Mouse (Mus musculus): ENCODE data around the gene Trim44. TPM values are rescaled to one million over a fixed set of nuclear protein-coding genes. Genes with fewer than 3 reads are reported as not detected.

Trim44 gene
- polyA plus RNA-seq, 1 experiment from 2014 or later: 34.5 TPM

DNA sequence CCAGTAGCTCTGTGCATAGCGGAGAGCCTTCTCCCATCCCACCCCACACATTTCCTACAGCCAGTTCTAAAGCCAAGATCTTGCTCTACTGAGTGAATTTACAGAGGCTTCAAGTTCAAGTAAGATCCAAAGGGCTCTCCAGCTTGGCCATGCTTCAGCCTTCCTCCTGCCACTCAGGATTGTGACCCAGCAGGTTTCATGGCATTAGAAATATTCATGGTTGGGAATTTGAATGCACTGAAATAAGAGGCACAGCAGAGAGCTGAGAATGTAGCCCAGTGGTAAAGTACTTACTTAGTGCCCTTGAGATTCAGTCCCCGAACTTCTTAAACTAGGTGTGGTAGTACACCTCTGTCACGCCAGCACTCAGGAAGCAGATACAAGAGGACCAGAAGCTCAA is 140.7 kb downstream of the Trim44 start:
- Histone ChIP-seq H3K9me3 (no peaks in the 10 kb centered on the region), H3K27ac (no peak overlapping the region), H3K4me3 (no peak overlapping the region), H3K27me3 (no peaks in the 10 kb centered on the region), H3K4me2 (replicated peaks) (no peak overlapping the region), H3K4me1 (no peaks in the 10 kb centered on the region), H3K36me3 (no peaks in the 10 kb centered on the region), H3K9ac (no peak overlapping the region)
- 87% methylated on average over 3 of the region's 3 CpGs for WGBS
- no peak for ATAC-seq (ENCODE audit: low FRiP score, low read depth)

- WGBS: 8% methylated on average over 13 of the region's 13 CpGs
- H3K4me3 ChIP-seq: peak overlapping the region; percentile 14; the same call in 1 of the 2 replicates
- no peaks in the 10 kb centered on the region for H3K36me3 ChIP-seq
- H3K9ac ChIP-seq: no peak overlapping the region
- peak overlapping the region; percentile 54 for H3K4me2 ChIP-seq (replicated peaks)
- H3K4me1 ChIP-seq: peaks cover 25% of the 10 kb centered on the region
- ATAC-seq (ENCODE audit: low FRiP score, low read depth): peak; percentile 33; the same call in 1 of the 2 replicates
- no peaks in the 10 kb centered on the region for H3K9me3 ChIP-seq
- H3K27ac ChIP-seq: peak overlapping the region; percentile 49; the same call in 1 of the 2 replicates
- H3K27me3 ChIP-seq: peaks cover 7% of the 10 kb centered on the region; the same call in 1 of the 2 replicates
These were observed 148.5 kb downstream of the Trim44 start for GRCm38 (mm10) chr2:102259139-102259538.

GRCm38 (mm10) chr2:102258682-102259081 is 148.9 kb downstream of the Trim44 start:
- Histone ChIP-seq H3K4me3 (no peak overlapping the region), H3K9me3 (no peaks in the 10 kb centered on the region), H3K36me3 (no peaks in the 10 kb centered on the region), H3K27ac (no peak overlapping the region), H3K27me3 (peaks cover 7% of the 10 kb centered on the region; the same call in 1 of the 2 replicates), H3K4me1 (peaks cover 25% of the 10 kb centered on the region), H3K4me2 (replicated peaks) (peak overlapping the region; percentile 54), H3K9ac (no peak overlapping the region)
- WGBS: 28% methylated on average over 8 of the region's 8 CpGs
- no peak for ATAC-seq (ENCODE audit: low FRiP score, low read depth)

DNA sequence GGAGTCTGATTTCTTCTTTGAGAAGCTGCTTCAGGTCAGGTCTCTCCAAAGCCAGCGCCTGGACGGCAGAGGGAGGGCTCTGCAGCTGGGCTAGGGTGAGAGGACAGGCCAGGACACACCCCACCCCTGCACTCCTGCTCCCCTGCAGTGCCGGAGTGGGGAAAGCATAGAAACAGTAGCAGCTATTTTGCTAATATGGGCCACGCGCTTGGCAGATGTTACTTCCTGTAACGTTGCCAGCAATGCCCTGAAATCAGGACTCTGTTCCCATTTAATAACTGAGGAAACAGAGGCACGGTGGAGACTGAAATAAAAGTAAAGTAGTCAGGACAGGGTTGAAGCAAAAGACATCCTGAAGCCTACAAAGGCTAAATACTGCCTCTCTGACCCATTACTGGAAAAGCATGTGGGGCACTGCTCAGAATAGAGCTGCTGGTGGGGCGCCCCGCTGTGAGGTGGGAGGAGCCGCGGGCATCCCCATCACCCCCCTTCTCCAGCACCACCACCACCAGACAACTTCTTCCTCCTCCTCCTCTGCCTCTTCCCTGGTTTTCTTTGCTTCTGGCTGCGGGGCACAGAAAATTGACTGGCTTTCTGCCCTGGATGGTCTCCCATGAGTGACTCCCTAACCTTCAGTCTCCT is 149.5 kb downstream of the Trim44 start:
- no peak; the same call in 1 of the 2 replicates for ATAC-seq (ENCODE audit: low FRiP score, low read depth)
- Histone ChIP-seq H3K4me3 (no peak overlapping the region), H3K9me3 (no peaks in the 10 kb centered on the region), H3K4me2 (replicated peaks) (peak overlapping the region; percentile 42), H3K27ac (no peak overlapping the region), H3K27me3 (peaks cover 7% of the 10 kb centered on the region; the same call in 1 of the 2 replicates), H3K36me3 (no peaks in the 10 kb centered on the region), H3K9ac (peak overlapping the region; percentile 35; the same call in 1 of the 2 replicates), H3K4me1 (peaks cover 25% of the 10 kb centered on the region)
- 6% methylated on average over 12 of the region's 12 CpGs for WGBS

DNA sequence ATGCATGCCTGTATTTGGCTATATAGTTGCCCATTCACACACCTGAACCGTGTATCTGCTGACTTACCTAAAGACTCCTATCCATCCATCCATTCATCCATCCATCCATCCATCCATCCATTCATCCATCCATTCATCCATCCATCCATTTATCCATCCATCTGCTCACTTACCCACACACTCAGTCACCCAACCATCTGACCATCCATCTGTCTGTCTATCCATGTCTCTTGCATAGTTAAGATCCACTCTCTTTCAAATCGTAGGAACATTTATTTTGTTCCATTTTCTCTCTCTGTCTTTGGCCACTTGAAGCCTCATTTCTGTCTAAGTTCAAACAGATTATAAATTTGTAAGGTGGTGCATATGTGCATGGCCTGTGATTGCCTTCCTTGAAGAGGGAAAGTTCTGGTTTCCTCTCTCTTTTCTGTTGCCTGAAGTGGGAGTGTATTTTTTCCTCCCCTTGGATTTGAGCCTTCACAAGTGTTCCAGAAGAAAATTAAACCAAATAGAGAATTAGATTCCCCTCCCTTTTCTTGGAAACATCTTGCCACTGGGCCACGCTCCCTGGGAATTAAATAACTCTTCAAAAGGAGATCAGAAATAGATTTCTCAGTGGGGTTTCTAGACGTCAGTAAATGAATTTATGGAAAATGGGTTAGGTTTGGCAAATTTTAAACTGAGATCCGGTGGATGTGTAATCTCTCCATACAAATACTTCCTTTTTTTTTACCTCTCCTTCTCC is 150.9 kb downstream of the Trim44 start:
- H3K36me3 ChIP-seq: no peaks in the 10 kb centered on the region
- H3K9ac ChIP-seq: no peak overlapping the region
- WGBS: 77% methylated on average over 5 of the region's 5 CpGs
- H3K27ac ChIP-seq: no peak overlapping the region
- H3K4me2 ChIP-seq (replicated peaks): no peak overlapping the region
- H3K9me3 ChIP-seq: no peaks in the 10 kb centered on the region
- H3K4me3 ChIP-seq: no peak overlapping the region
- peaks cover 25% of the 10 kb centered on the region for H3K4me1 ChIP-seq
- peaks cover 7% of the 10 kb centered on the region; the same call in 1 of the 2 replicates for H3K27me3 ChIP-seq
- no peak for ATAC-seq (ENCODE audit: low FRiP score, low read depth)

- Histone ChIP-seq H3K4me2 (replicated peaks) (no peak overlapping the region), H3K27ac (no peak overlapping the region), H3K36me3 (no peaks in the 10 kb centered on the region), H3K4me1 (peaks cover 25% of the 10 kb centered on the region), H3K9me3 (no peaks in the 10 kb centered on the region), H3K9ac (no peak overlapping the region), H3K4me3 (no peak overlapping the region), H3K27me3 (peaks cover 7% of the 10 kb centered on the region; the same call in 1 of the 2 replicates)
- ATAC-seq (ENCODE audit: low FRiP score, low read depth): no peak
- 74% methylated on average over 3 of the region's 3 CpGs for WGBS
These were observed 151.5 kb downstream of the Trim44 start for GRCm38 (mm10) chr2:102256100-102256499.

GRCm38 (mm10) chr2:102253204-102253603 is 154.4 kb downstream of the Trim44 start:
- Histone ChIP-seq H3K4me3 (no peak overlapping the region), H3K27me3 (peaks cover 7% of the 10 kb centered on the region; the same call in 1 of the 2 replicates), H3K4me1 (peaks cover 10% of the 10 kb centered on the region), H3K27ac (no peak overlapping the region), H3K9ac (no peak overlapping the region), H3K9me3 (no peaks in the 10 kb centered on the region), H3K4me2 (replicated peaks) (no peak overlapping the region), H3K36me3 (no peaks in the 10 kb centered on the region)
- ATAC-seq (ENCODE audit: low FRiP score, low read depth): no peak
- WGBS: 82% methylated on average over 7 of the region's 7 CpGs

DNA sequence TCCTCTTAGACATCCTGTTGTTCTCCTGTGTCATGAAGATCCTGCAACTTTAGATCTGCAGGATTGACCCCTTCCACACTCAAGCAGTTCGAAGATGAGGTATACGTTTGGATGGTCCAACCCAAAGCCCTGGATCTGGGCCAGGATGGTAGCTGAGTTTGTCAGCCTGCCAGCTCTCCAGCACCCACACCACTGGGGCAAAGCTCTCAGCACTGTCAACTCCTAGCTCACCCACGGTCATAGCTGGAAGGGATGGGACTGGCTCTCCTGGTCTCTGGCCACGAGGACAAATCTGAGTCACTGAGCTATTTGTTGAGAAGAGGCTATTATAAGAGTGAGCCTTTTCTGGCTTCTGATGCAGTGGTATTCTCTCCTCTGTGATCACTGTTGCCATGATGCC is 155.0 kb downstream of the Trim44 start:
- peaks cover 4% of the 10 kb centered on the region; the same call in 1 of the 2 replicates for H3K27me3 ChIP-seq
- WGBS: 74% methylated on average over 4 of the region's 4 CpGs
- H3K36me3 ChIP-seq: no peaks in the 10 kb centered on the region
- H3K9me3 ChIP-seq: no peaks in the 10 kb centered on the region
- ATAC-seq (ENCODE audit: low FRiP score, low read depth): no peak
- H3K27ac ChIP-seq: no peak overlapping the region
- peaks cover 5% of the 10 kb centered on the region for H3K4me1 ChIP-seq
- H3K4me3 ChIP-seq: no peak overlapping the region
- H3K4me2 ChIP-seq (replicated peaks): no peak overlapping the region
- H3K9ac ChIP-seq: no peak overlapping the region

Other genes with a start within 250 kb of the Trim44 start
- gene Ldlrad3, start 221.4 kb downstream of the Trim44 start, polyA plus RNA-seq (2015; fragmentation: Nextera tagmentation; extraction: Ambion mirVana): 63.6 and 71.9 TPM in 2 replicates
- 22.6 and 25.7 TPM in 2 replicates for gene Fjx1, start 44.7 kb upstream of the Trim44 start, polyA plus RNA-seq (2015; fragmentation: Nextera tagmentation; extraction: Ambion mirVana)
- 57.5 and 58.4 TPM in 2 replicates for gene Pamr1, start 142.2 kb upstream of the Trim44 start, polyA plus RNA-seq (2015; fragmentation: Nextera tagmentation; extraction: Ambion mirVana)

Data from limb, embryonic 13.5 days (tissue).